Mouse (Mus musculus): ENCODE data around the gene Csrp2. TPM values are rescaled to one million over a fixed set of nuclear protein-coding genes. Genes with fewer than 3 reads are reported as not detected.

The Csrp2 gene
- total and polyA plus RNA-seq, 3 experiments, result 4.8 to 19.6 TPM; not detected in 1

DNA sequence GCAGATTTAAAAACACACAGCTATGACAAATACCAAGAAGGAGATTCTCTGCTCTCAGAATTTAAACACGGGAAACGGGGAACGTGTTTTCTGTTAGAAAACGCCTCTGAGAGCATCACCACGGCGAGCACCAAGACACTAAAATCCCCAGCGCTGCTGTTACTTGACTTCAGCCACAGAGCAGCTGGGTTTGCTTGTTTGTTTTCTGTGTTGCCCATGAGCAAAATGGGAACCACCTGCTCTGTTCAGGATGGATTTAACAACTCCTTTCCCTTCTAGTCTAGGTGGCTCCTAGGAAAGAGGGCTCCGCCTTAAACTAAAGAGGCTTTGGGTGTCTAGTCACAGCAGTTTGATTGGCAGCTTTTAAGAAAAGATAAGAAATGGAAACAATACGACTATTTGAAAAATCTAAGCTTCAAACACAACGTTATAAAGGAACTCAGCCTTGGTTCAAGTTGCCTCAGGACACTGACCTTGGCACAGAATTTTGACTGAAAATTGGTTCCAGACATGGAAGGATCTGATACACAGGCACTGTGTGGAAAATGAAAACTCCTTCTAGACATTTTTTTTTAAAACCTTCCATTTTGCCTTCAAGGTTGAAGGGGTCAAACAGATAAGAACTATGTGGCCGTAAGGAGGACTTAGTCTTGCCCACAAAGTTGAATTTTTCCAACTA, 2.8 kb upstream of the Csrp2 start:
- Histone ChIP-seq H3K9me3 (replicated peaks; ENCODE audit: insufficient read depth, low read length) (no peaks in the 10 kb centered on the region), H3K27ac (ENCODE audit: control insufficient read depth, low read depth, low read length) (no peak overlapping the region), H3K27me3 (ENCODE audit: control insufficient read depth in 1 of 2, insufficient read depth in 2 of 2, low read length in 2 of 2) (no peaks in the 10 kb centered on the region), H3K36me3 (ENCODE audit: control insufficient read depth in 1 of 2, insufficient read depth in 2 of 2, low read length in 2 of 2) (no peaks in the 10 kb centered on the region), H3K79me2 (ENCODE audit: control insufficient read depth, insufficient read depth, low read length, poor library complexity) (no peaks in the 10 kb centered on the region), H3K4me3 (ENCODE audit: control insufficient read depth in 1 of 2, insufficient read depth in 1 of 2, low read depth in 2 of 2, low read length in 2 of 2) (no peak overlapping the region), H3K9ac (ENCODE audit: control insufficient read depth, low read depth, low read length, poor library complexity, severe bottlenecking) (no peak overlapping the region), H3K4me1 (ENCODE audit: control insufficient read depth in 1 of 2, insufficient read depth in 2 of 2, low read length in 2 of 2) (peaks cover 0 to 3% of the 10 kb centered on the region in 2 experiments; a peak in 1 of 4 replicates)
- TF ChIP-seq MAZ (IDR thresholded peaks at IDR 0.05; ENCODE audit: low read depth, low read length) (no peak), USF1 (IDR thresholded peaks at IDR 0.05; ENCODE audit: low read depth, low read length) (no peak), ELF1 (IDR thresholded peaks at IDR 0.05; ENCODE audit: low read depth, low read length) (no peak), ZNF384 (IDR thresholded peaks at IDR 0.05; ENCODE audit: low read depth, low read length) (no peak), E2F4 (IDR thresholded peaks at IDR 0.05; ENCODE audit: borderline replicate concordance, low read depth, low read length) (no peak), POLR2AphosphoS2 (IDR thresholded peaks at IDR 0.05; ENCODE audit: low read length) (no peak), TBP (IDR thresholded peaks at IDR 0.05; ENCODE audit: low read depth, low read length) (no peak)
- DNase-seq (ENCODE audit: low read depth, low spot score), result no peak

- no peak for DNase-seq (ENCODE audit: low read depth, low spot score)
- Histone ChIP-seq H3K27ac (ENCODE audit: control insufficient read depth, low read depth, low read length) (no peak overlapping the region), H3K9me3 (replicated peaks; ENCODE audit: insufficient read depth, low read length) (no peaks in the 10 kb centered on the region), H3K27me3 (ENCODE audit: control insufficient read depth in 1 of 2, insufficient read depth in 2 of 2, low read length in 2 of 2) (no peaks in the 10 kb centered on the region), H3K4me1 (ENCODE audit: control insufficient read depth in 1 of 2, insufficient read depth in 2 of 2, low read length in 2 of 2) (peaks cover 0 to 3% of the 10 kb centered on the region in 2 experiments; a peak in 1 of 4 replicates), H3K79me2 (ENCODE audit: control insufficient read depth, insufficient read depth, low read length, poor library complexity) (no peaks in the 10 kb centered on the region), H3K36me3 (ENCODE audit: control insufficient read depth in 1 of 2, insufficient read depth in 2 of 2, low read length in 2 of 2) (no peaks in the 10 kb centered on the region), H3K9ac (ENCODE audit: control insufficient read depth, low read depth, low read length, poor library complexity, severe bottlenecking) (no peak overlapping the region), H3K4me3 (ENCODE audit: control insufficient read depth in 1 of 2, insufficient read depth in 1 of 2, low read depth in 2 of 2, low read length in 2 of 2) (no peak overlapping the region)
- TF ChIP-seq POLR2AphosphoS5 (IDR thresholded peaks at IDR 0.05; ENCODE audit: borderline replicate concordance, low read depth, low read length), result no peak
- TF ChIP-seq CHD1 (IDR thresholded peaks at IDR 0.05; ENCODE audit: low read depth, low read length), result no peak
- no peak for TF ChIP-seq MEF2A (IDR thresholded peaks at IDR 0.05; ENCODE audit: extremely low read depth, insufficient replicate concordance, low read depth, low read length, poor library complexity, severe bottlenecking)
- TF ChIP-seq GATA1 (IDR thresholded peaks at IDR 0.05; ENCODE audit: low read depth, low read length), result no peak
- TF ChIP-seq MAFK (IDR thresholded peaks at IDR 0.05; ENCODE audit: borderline replicate concordance, low read depth, low read length), result no peak
- no peak for TF ChIP-seq RCOR1 (IDR thresholded peaks at IDR 0.05; ENCODE audit: low read depth, low read length)
- no peak for TF ChIP-seq TBP (IDR thresholded peaks at IDR 0.05; ENCODE audit: low read depth, low read length)
- TF ChIP-seq ZKSCAN1 (IDR thresholded peaks at IDR 0.05; ENCODE audit: low read depth, low read length), result no peak
- no peak for TF ChIP-seq UBTF (IDR thresholded peaks at IDR 0.05; ENCODE audit: borderline replicate concordance, insufficient read depth, low read depth, low read length)
- no peak for TF ChIP-seq KAT2A (conservative IDR thresholded peaks at IDR 0.05; ENCODE audit: low read depth, low read length)
- no peak for TF ChIP-seq GABPA (IDR thresholded peaks at IDR 0.05; ENCODE audit: low read depth, low read length)
- no peak for TF ChIP-seq SMC3 (IDR thresholded peaks at IDR 0.05; ENCODE audit: low read depth, low read length)
- TF ChIP-seq MXI1 (IDR thresholded peaks at IDR 0.05; ENCODE audit: low read depth, low read length), result no peak
- TF ChIP-seq ETS1 (IDR thresholded peaks at IDR 0.05; ENCODE audit: low read depth, low read length), result no peak
- no peak for TF ChIP-seq MYB (IDR thresholded peaks at IDR 0.05; ENCODE audit: low read depth, low read length)
- no peak for TF ChIP-seq SIN3A (IDR thresholded peaks at IDR 0.05; ENCODE audit: low read length)
These were observed 2.1 kb upstream of the Csrp2 start for GRCm38 (mm10) chr10:110917521-110917920.
